Mouse (Mus musculus) myocyte (in vitro differentiated cells): Measurements from ENCODE around the gene 4930404N11Rik.

Experiments used
- CEBPB ChIP-seq: IDR thresholded peaks from 2 replicates; pipeline ENCODE4 v1.6.1; 2011; ENCODE audit warnings: mild to moderate bottlenecking, moderate library complexity; ENCODE audit not compliant: poor library complexity, insufficient read depth, severe bottlenecking
- E2F4 ChIP-seq: IDR thresholded peaks from one replicate; pipeline ENCODE4 v1.6.1; 2011; ENCODE audit warnings: mild to moderate bottlenecking, control low read depth, moderate library complexity; ENCODE audit not compliant: insufficient read depth
- MAX ChIP-seq: IDR thresholded peaks from one replicate; pipeline ENCODE4 v1.6.1; 2011; ENCODE audit warnings: low read depth, mild to moderate bottlenecking, control low read depth
- MYOD1 ChIP-seq, 3 experiments: IDR thresholded peaks; one replicate each; pipeline ENCODE4 v1.6.1; 2011; ENCODE audit warnings: control low read depth in 2 of 3, low read depth in 2 of 3, mild to moderate bottlenecking in 2 of 3, moderate library complexity in 1 of 3; ENCODE audit not compliant: insufficient read length in 2 of 3, control insufficient read depth in 1 of 3
- MYOG ChIP-seq, 3 experiments: IDR thresholded peaks; one replicate each; pipeline ENCODE4 v1.6.1; 2011; ENCODE audit warnings: control low read depth in 2 of 3, low read depth in 2 of 3, mild to moderate bottlenecking in 2 of 3; ENCODE audit not compliant: insufficient read length in 2 of 3, control insufficient read depth in 1 of 3, insufficient read depth in 1 of 3
- POLR2A ChIP-seq: IDR thresholded peaks from one replicate; pipeline ENCODE4 v1.6.1; 2011; ENCODE audit warnings: low read depth, mild to moderate bottlenecking, control low read depth, moderate library complexity; ENCODE audit not compliant: insufficient read length
- POLR2AphosphoS2 ChIP-seq: IDR thresholded peaks from one replicate; pipeline ENCODE4 v1.6.1; 2011; ENCODE audit warnings: low read depth, control low read depth; ENCODE audit not compliant: insufficient read length
- REST ChIP-seq: IDR thresholded peaks from one replicate; pipeline ENCODE4 v1.6.1; 2011; ENCODE audit warnings: mild to moderate bottlenecking, control low read depth, moderate library complexity; ENCODE audit not compliant: insufficient read depth, insufficient read length
- SRF ChIP-seq: IDR thresholded peaks from one replicate; pipeline ENCODE4 v1.6.1; 2011; ENCODE audit warnings: low read depth; ENCODE audit not compliant: control insufficient read depth, insufficient read length
- TCF12 ChIP-seq: IDR thresholded peaks from one replicate; pipeline ENCODE4 v1.6.1; 2011; ENCODE audit warnings: mild to moderate bottlenecking, control low read depth; ENCODE audit not compliant: poor library complexity, insufficient read depth, severe bottlenecking
- TCF3 ChIP-seq: IDR thresholded peaks from one replicate; pipeline ENCODE4 v1.6.1; 2011; ENCODE audit warnings: low read depth, control low read depth; ENCODE audit not compliant: insufficient read length
- USF1 ChIP-seq: IDR thresholded peaks from one replicate; pipeline ENCODE4 v1.6.1; 2011; ENCODE audit warnings: low read depth, mild to moderate bottlenecking, control low read depth, moderate library complexity

GRCm38 (mm10) chr10:81379183-81379553 is 13.6 kb upstream of the 4930404N11Rik start:
- no peak for TF ChIP-seq USF1
- no peak for TF ChIP-seq POLR2A
- TF ChIP-seq POLR2AphosphoS2 = no peak
- no peak for TF ChIP-seq CEBPB
- no peak for TF ChIP-seq TCF3
- TF ChIP-seq REST = no peak
- TF ChIP-seq E2F4 = no peak
- no peak for TF ChIP-seq TCF12
- no peak for TF ChIP-seq MAX
- TF ChIP-seq MYOG (IDR thresholded peaks at IDR 0.05; ENCODE audit: control insufficient read depth in 1 of 3, insufficient read depth in 1 of 3, insufficient read length in 2 of 3, low read depth in 2 of 3) = no peak
- TF ChIP-seq MYOD1 (IDR thresholded peaks at IDR 0.05; ENCODE audit: control insufficient read depth in 1 of 3, insufficient read length in 2 of 3, low read depth in 2 of 3) = no peak
- TF ChIP-seq SRF = no peak
